Mouse (Mus musculus): ENCODE measurements around the gene Arhgap19. TPM values are rescaled to one million over a fixed set of nuclear protein-coding genes. Genes with fewer than 3 reads are reported as not detected.

Arhgap19 gene
- polyA plus RNA-seq, 1 experiment from 2014 or later: 48.4 TPM

DNA sequence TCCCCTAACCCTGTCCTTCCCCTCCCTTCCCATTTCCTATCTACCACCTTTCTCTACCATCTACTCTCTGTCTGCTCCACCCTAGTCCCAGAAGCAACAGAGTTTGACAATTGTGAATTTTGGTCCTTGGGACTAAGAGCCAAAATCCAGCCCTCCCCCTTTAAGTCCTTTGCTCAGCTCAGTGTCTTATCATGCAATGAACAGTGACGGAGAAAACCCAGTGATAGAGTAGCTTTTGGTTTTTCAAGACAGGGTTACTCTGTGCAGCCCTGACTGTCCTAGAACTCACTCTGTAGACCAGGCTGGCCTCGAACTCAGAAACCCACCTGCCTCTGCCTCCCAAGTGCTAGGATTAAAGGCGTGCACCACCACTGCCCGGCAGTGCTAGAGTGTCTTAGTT, 11.5 kb upstream of the Arhgap19 start:
- ATAC-seq (replicated peaks; ENCODE audit: low FRiP score) (no peak), DNase-seq (ENCODE audit: low spot score) (no peak)
- no peak overlapping the region for H3K4me2 ChIP-seq (ENCODE audit: low read depth, low read length, severe bottlenecking)
- H3K4me1 ChIP-seq (replicated peaks; ENCODE audit: control insufficient read depth, insufficient read depth, low read length): no peaks in the 10 kb centered on the region
- no peak overlapping the region for H3K4me3 ChIP-seq (ENCODE audit: low read depth, low read length)
- no peaks in the 10 kb centered on the region for H3K9me3 ChIP-seq (ENCODE audit: control insufficient read depth, low read length)
- no peak overlapping the region for H3K9ac ChIP-seq (ENCODE audit: low read length)
- no peaks in the 10 kb centered on the region for H3K27me3 ChIP-seq (ENCODE audit: control insufficient read depth, insufficient read depth, low read length)
- no peaks in the 10 kb centered on the region for H3K36me3 ChIP-seq (ENCODE audit: control insufficient read depth, insufficient read depth, low read length)
- no peak overlapping the region for H3K27ac ChIP-seq (ENCODE audit: low read depth, low read length)
- WGBS: 90% methylated on average over 4 of the region's 4 CpGs

DNA sequence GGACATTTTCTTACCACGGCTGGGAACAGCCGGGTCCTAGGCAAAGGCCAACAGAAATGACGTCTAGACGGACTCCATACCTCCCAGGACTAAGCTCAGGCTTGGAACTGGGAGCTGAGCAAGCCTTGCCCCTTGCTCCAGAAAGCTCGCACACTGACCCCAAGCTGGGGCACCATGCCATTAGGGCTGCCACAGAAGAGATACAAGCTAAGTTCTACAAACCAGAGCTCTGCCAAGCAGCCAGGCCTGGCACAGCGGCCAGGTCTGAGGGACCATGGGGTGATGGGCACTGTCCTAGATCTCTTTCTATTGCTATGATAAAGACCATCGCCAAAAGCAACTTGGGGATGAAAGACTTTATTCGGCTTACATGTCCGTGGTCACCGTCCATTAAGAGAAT, 10.7 kb upstream of the Arhgap19 start:
- H3K4me2 ChIP-seq (ENCODE audit: low read depth, low read length, severe bottlenecking): no peak overlapping the region
- H3K9ac ChIP-seq (ENCODE audit: low read length): no peak overlapping the region
- H3K27me3 ChIP-seq (ENCODE audit: control insufficient read depth, insufficient read depth, low read length): no peaks in the 10 kb centered on the region
- H3K9me3 ChIP-seq (ENCODE audit: control insufficient read depth, low read length): no peaks in the 10 kb centered on the region
- no peak for ATAC-seq (replicated peaks; ENCODE audit: low FRiP score)
- H3K27ac ChIP-seq (ENCODE audit: low read depth, low read length): no peak overlapping the region
- 93% methylated on average over 10 of the region's 10 CpGs for WGBS
- H3K36me3 ChIP-seq (ENCODE audit: control insufficient read depth, insufficient read depth, low read length): no peaks in the 10 kb centered on the region
- no peak overlapping the region for H3K4me3 ChIP-seq (ENCODE audit: low read depth, low read length)
- no peak for DNase-seq (ENCODE audit: low spot score)
- no peaks in the 10 kb centered on the region for H3K4me1 ChIP-seq (replicated peaks; ENCODE audit: control insufficient read depth, insufficient read depth, low read length)

DNA sequence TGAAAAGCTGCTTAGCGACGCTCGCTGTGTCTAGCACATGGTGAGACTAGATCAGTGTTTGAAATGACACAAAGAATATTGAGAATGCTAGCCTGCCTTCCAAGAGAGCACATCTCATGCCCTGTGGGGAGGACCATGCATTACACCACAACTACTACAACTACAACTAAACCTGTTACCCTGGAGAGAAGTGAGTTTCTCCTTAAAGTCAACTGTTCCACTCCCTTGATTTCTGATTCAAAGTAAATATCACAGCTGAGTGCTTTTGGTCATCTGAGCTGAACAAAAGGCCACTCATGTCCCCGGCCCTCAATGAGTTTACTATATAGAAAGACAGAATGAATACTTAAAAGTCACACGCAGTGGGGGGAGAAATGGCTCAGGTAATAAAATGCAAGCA, 8.2 kb upstream of the Arhgap19 start:
- Histone ChIP-seq H3K4me1 (replicated peaks; ENCODE audit: control insufficient read depth, insufficient read depth, low read length) (no peaks in the 10 kb centered on the region), H3K4me3 (ENCODE audit: low read depth, low read length) (no peak overlapping the region), H3K9me3 (ENCODE audit: control insufficient read depth, low read length) (no peaks in the 10 kb centered on the region; the same call in 1 of the 2 replicates), H3K4me2 (ENCODE audit: low read depth, low read length, severe bottlenecking) (no peak overlapping the region), H3K27me3 (ENCODE audit: control insufficient read depth, insufficient read depth, low read length) (no peaks in the 10 kb centered on the region), H3K9ac (ENCODE audit: low read length) (no peak overlapping the region), H3K36me3 (ENCODE audit: control insufficient read depth, insufficient read depth, low read length) (no peaks in the 10 kb centered on the region), H3K27ac (ENCODE audit: low read depth, low read length) (no peak overlapping the region)
- WGBS: 85% methylated on average over 5 of the region's 5 CpGs
- DNase-seq (ENCODE audit: low spot score) (no peak), ATAC-seq (replicated peaks; ENCODE audit: low FRiP score) (no peak)

DNA sequence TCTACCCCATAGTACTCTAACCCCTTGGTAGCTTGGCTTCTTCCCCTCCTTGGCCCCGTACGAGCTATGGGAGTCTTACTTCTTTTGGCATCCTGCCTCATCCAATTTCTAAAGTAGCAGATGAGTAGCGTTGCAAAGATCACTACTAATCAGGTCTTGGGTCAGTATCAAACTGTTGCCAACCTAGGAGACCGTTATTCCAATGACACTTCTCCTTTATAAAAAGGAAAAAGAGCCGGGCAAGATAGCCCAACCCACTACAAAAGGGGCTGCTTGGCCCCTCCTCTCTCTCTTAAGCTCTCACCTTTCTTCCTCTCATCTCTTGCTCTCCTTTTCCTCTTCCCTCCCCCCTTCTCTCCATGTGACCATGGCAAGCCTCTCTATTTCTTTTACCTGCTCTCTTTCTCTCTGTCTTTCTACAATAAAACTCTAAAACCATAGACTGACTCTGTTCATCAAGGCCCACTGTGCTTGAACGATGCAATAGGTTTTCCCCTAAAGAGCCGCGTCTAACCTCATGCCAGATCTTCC, 6.3 kb upstream of the Arhgap19 start:
- no peaks in the 10 kb centered on the region; the same call in 1 of the 2 replicates for H3K9me3 ChIP-seq (ENCODE audit: control insufficient read depth, low read length)
- no peak overlapping the region for H3K4me3 ChIP-seq (ENCODE audit: low read depth, low read length)
- ATAC-seq (replicated peaks; ENCODE audit: low FRiP score): no peak
- no peak for DNase-seq (ENCODE audit: low spot score)
- no peak overlapping the region for H3K27ac ChIP-seq (ENCODE audit: low read depth, low read length)
- no peaks in the 10 kb centered on the region for H3K27me3 ChIP-seq (ENCODE audit: control insufficient read depth, insufficient read depth, low read length)
- 86% methylated on average over 8 of the region's 8 CpGs for WGBS
- no peak overlapping the region for H3K4me2 ChIP-seq (ENCODE audit: low read depth, low read length, severe bottlenecking)
- no peaks in the 10 kb centered on the region for H3K4me1 ChIP-seq (replicated peaks; ENCODE audit: control insufficient read depth, insufficient read depth, low read length)
- H3K36me3 ChIP-seq (ENCODE audit: control insufficient read depth, insufficient read depth, low read length): no peaks in the 10 kb centered on the region
- no peak overlapping the region for H3K9ac ChIP-seq (ENCODE audit: low read length)

DNA sequence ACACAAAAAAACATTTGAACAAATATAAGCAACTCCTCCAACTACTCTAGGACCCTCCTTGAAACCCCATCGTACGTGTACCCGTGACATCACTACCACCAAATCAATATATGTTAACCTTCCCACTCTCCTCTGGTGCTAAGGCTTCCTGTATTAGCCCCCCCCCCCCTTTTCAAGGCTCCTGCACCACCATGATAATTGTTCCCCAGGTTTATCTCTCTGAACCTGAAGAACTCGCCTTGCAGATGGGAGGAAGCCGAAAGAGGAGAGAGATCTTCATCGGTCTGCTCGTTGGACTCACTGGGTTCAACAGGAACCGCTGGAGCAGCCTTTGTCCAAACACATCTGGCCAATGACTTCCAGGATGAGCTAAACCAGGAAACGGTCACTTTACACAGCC, 5.7 kb upstream of the Arhgap19 start:
- H3K9ac ChIP-seq (ENCODE audit: low read length): no peak overlapping the region
- no peaks in the 10 kb centered on the region for H3K4me1 ChIP-seq (replicated peaks; ENCODE audit: control insufficient read depth, insufficient read depth, low read length)
- no peak for DNase-seq (ENCODE audit: low spot score)
- no peak overlapping the region for H3K4me2 ChIP-seq (ENCODE audit: low read depth, low read length, severe bottlenecking)
- WGBS: 86% methylated on average over 9 of the region's 9 CpGs
- ATAC-seq (replicated peaks; ENCODE audit: low FRiP score): no peak
- H3K36me3 ChIP-seq (ENCODE audit: control insufficient read depth, insufficient read depth, low read length): no peaks in the 10 kb centered on the region
- H3K27me3 ChIP-seq (ENCODE audit: control insufficient read depth, insufficient read depth, low read length): no peaks in the 10 kb centered on the region
- no peak overlapping the region for H3K4me3 ChIP-seq (ENCODE audit: low read depth, low read length)
- H3K27ac ChIP-seq (ENCODE audit: low read depth, low read length): no peak overlapping the region
- H3K9me3 ChIP-seq (ENCODE audit: control insufficient read depth, low read length): no peaks in the 10 kb centered on the region; the same call in 1 of the 2 replicates

DNA sequence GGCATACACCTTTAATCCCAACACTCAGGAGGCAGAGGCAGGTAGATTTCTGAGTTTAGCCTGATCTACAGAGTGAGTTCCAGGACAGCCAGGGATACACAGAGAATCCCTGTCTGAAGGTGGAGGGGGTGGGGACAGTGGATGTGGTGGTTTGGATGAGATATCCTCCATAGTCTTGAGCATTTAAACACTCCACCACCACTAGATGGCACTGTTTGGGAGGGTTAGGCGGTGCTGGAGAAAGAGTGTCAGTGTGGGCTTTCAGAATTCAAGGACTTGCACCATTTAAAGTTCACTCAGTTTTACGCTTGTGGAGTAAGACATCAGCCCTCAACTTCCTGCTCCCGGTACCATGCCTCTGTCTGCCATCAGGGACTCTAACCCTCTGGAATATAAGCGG, 4.0 kb upstream of the Arhgap19 start:
- Histone ChIP-seq H3K27ac (ENCODE audit: low read depth, low read length) (no peak overlapping the region), H3K27me3 (ENCODE audit: control insufficient read depth, insufficient read depth, low read length) (no peaks in the 10 kb centered on the region), H3K4me2 (ENCODE audit: low read depth, low read length, severe bottlenecking) (no peak overlapping the region), H3K9me3 (ENCODE audit: control insufficient read depth, low read length) (no peaks in the 10 kb centered on the region; the same call in 1 of the 2 replicates), H3K9ac (ENCODE audit: low read length) (no peak overlapping the region), H3K36me3 (ENCODE audit: control insufficient read depth, insufficient read depth, low read length) (no peaks in the 10 kb centered on the region), H3K4me1 (replicated peaks; ENCODE audit: control insufficient read depth, insufficient read depth, low read length) (no peaks in the 10 kb centered on the region), H3K4me3 (ENCODE audit: low read depth, low read length) (no peak overlapping the region)
- WGBS: 88% methylated on average over 4 of the region's 4 CpGs
- DNase-seq (ENCODE audit: low spot score): no peak
- ATAC-seq (replicated peaks; ENCODE audit: low FRiP score): no peak

DNA sequence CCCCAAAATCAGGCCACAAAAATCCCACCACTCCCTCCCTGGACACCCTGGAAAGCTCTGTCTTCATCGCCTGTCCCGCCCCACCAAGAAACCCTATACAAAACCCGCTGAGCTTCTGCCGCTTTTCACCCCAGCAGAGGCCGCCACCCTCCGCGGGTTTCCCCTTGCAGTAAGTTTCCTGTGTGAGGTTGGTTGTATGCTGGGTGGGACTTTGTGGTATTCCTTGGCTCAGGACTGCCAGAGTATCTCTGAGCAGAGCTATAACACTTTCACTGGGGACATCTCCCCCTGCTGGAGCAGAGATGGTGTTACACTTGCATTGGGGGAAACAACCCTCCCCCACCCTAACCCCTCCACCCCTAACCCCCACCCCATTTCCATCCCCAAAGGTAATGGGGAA, 1.5 kb upstream of the Arhgap19 start:
- H3K4me3 ChIP-seq (ENCODE audit: low read depth, low read length): no peak overlapping the region
- H3K36me3 ChIP-seq (ENCODE audit: control insufficient read depth, insufficient read depth, low read length): no peaks in the 10 kb centered on the region
- peaks cover 7% of the 10 kb centered on the region for H3K4me1 ChIP-seq (replicated peaks; ENCODE audit: control insufficient read depth, insufficient read depth, low read length)
- H3K27me3 ChIP-seq (ENCODE audit: control insufficient read depth, insufficient read depth, low read length): no peaks in the 10 kb centered on the region
- H3K9ac ChIP-seq (ENCODE audit: low read length): no peak overlapping the region
- no peaks in the 10 kb centered on the region; the same call in 1 of the 2 replicates for H3K9me3 ChIP-seq (ENCODE audit: control insufficient read depth, low read length)
- WGBS: 48% methylated on average over 7 of the region's 7 CpGs
- H3K27ac ChIP-seq (ENCODE audit: low read depth, low read length): no peak overlapping the region
- ATAC-seq (replicated peaks; ENCODE audit: low FRiP score) (no peak), DNase-seq (ENCODE audit: low spot score) (peak; percentile 59)
- H3K4me2 ChIP-seq (ENCODE audit: low read depth, low read length, severe bottlenecking): no peak overlapping the region

DNA sequence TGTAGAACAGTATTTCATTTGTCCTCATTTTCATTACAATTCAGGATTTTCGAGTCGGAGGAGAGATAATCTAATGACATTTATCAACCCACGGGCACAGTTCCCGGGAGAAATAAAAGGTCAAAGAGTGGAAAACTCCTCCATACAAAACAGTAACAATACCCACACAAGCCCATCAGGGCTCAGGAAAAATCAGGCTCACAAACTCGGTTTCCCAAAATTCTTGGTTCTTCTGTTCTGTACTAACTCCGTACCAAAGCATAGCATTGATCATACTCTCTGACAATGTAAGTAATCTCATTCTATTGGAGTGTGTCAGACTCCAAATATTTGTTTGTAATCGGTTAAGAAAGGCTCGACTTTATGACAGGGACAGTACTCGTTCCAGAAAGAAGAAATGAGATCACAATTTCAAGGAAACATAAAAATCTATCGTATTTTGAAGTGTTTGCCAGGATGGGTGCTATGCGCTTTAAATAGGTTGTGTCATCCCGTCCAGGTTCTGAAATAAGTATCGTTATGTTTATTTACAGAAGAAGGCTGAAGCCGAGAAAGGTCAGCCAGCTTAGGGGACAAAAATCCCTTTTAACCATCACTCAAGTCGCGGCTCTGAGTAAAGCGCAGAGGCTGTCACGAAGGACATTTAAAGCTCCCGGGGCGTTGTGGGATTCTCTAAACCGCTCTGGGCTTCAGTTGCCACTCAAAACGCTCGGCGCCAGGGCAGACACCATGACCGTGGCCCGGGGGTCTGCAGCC, 683 bp downstream of the Arhgap19 start:
- Histone ChIP-seq H3K4me2 (ENCODE audit: low read depth, low read length, severe bottlenecking) (peak overlapping the region; percentile 60), H3K27ac (ENCODE audit: low read depth, low read length) (peak overlapping the region; percentile 71), H3K4me1 (replicated peaks; ENCODE audit: control insufficient read depth, insufficient read depth, low read length) (peaks cover 7% of the 10 kb centered on the region), H3K4me3 (ENCODE audit: low read depth, low read length) (peak overlapping the region; percentile 95), H3K36me3 (ENCODE audit: control insufficient read depth, insufficient read depth, low read length) (no peaks in the 10 kb centered on the region), H3K9me3 (ENCODE audit: control insufficient read depth, low read length) (no peaks in the 10 kb centered on the region; the same call in 1 of the 2 replicates), H3K27me3 (ENCODE audit: control insufficient read depth, insufficient read depth, low read length) (no peaks in the 10 kb centered on the region), H3K9ac (ENCODE audit: low read length) (peak overlapping the region; percentile 95)
- no peak for DNase-seq (ENCODE audit: low spot score)
- ATAC-seq (replicated peaks; ENCODE audit: low FRiP score): no peak
- WGBS: 7% methylated on average over 26 of the region's 26 CpGs

DNA sequence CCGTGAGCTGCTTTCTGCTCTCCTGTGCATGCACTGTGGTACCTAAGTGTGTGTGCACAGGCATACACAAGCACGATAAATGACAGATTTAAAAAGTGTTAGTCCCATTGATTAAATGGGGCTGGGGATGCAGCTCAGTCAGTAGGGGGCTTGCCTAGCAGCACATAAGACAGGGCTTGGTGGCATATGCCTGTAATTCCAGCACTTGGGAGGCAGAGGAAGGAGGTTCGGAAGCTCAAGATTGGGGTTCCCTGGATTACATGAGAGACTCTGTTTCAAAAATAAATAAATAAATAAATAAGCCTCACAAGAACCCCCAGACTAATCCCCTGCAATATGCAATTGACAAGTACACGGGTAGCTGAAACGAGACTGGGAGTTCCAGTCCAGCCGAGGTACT, 1.4 kb downstream of the Arhgap19 start:
- Histone ChIP-seq H3K27me3 (ENCODE audit: control insufficient read depth, insufficient read depth, low read length) (no peaks in the 10 kb centered on the region), H3K9me3 (ENCODE audit: control insufficient read depth, low read length) (no peaks in the 10 kb centered on the region), H3K4me1 (replicated peaks; ENCODE audit: control insufficient read depth, insufficient read depth, low read length) (peaks cover 7% of the 10 kb centered on the region), H3K4me3 (ENCODE audit: low read depth, low read length) (peak overlapping the region; percentile 95), H3K36me3 (ENCODE audit: control insufficient read depth, insufficient read depth, low read length) (no peaks in the 10 kb centered on the region), H3K27ac (ENCODE audit: low read depth, low read length) (no peak overlapping the region), H3K9ac (ENCODE audit: low read length) (peak overlapping the region; percentile 95; the same call in 1 of the 2 replicates), H3K4me2 (ENCODE audit: low read depth, low read length, severe bottlenecking) (peak overlapping the region; percentile 60)
- 39% methylated on average over 6 of the region's 6 CpGs for WGBS
- no peak for DNase-seq (ENCODE audit: low spot score)
- ATAC-seq (replicated peaks; ENCODE audit: low FRiP score): no peak
